Mouse (Mus musculus) heart, embryonic 15.5 days (tissue): ENCODE data around the gene Sipa1. TPM values are rescaled to one million over a fixed set of nuclear protein-coding genes. Genes with fewer than 3 reads are reported as not detected.

ENCODE experiments used
- ATAC-seq: fragments of 200-750 bp; cut with Nextera tagmentation; replicated peaks from 2 replicates; pipeline ENCODE4 v1.8.0; 2017; ENCODE audit warnings: low read depth, moderate TSS enrichment; ENCODE audit not compliant: insufficient number of reproducible peaks, insufficient read depth, low FRiP score
- H3K27ac ChIP-seq: fragments of 300-500 bp; sonication (generic); 2 replicates; pipeline ENCODE4 v1.5.1; 2015; ENCODE audit warnings: mild to moderate bottlenecking, inconsistent platforms
- H3K27me3 ChIP-seq: fragments of 300-500 bp; sonication (generic); 2 replicates; pipeline ENCODE4 v1.6.1; 2015; ENCODE audit warnings: inconsistent platforms
- H3K36me3 ChIP-seq: fragments of 300-500 bp; sonication (generic); 2 replicates; pipeline ENCODE4 v1.6.1; 2015; ENCODE audit warnings: mild to moderate bottlenecking, inconsistent platforms
- H3K4me1 ChIP-seq: fragments of 300-500 bp; sonication (generic); replicated peaks from 2 replicates; pipeline ENCODE4 v1.6.1; 2015; ENCODE audit warnings: inconsistent platforms
- H3K4me2 ChIP-seq: fragments of 300-500 bp; sonication (generic); 2 replicates; pipeline ENCODE4 v1.6.1; 2015; ENCODE audit warnings: inconsistent platforms, mild to moderate bottlenecking, moderate library complexity
- H3K4me3 ChIP-seq: fragments of 300-500 bp; sonication (generic); 2 replicates; pipeline ENCODE4 v1.5.1; 2015; ENCODE audit warnings: mild to moderate bottlenecking, inconsistent platforms
- H3K9ac ChIP-seq: fragments of 300-500 bp; sonication (generic); 2 replicates; pipeline ENCODE4 v1.6.1; 2015; ENCODE audit warnings: mild to moderate bottlenecking, inconsistent platforms
- H3K9me3 ChIP-seq: fragments of 300-500 bp; sonication (generic); replicated peaks from 2 replicates; pipeline ENCODE4 v1.6.1; 2016; ENCODE audit warnings: inconsistent platforms
- WGBS: fragments of 180-500 bp; shearing (Covaris S2); methylation state at CpG from one replicate; pipeline ENCODE4 v1.1.7; 2015; ENCODE audit warnings: mixed read lengths; 5-methylcytosine and 5-hydroxymethylcytosine counted together
- polyA plus RNA-seq: library from polyadenylated mRNA; unstranded; fragments of >200 nt; fragmentation: Nextera tagmentation; extraction: Ambion mirVana; gene quantifications from 2 replicates; pipeline ENCODE4 v1.2.1, GENCODE M21; 2015

Sipa1 gene
- polyA plus RNA-seq, 1 experiment from 2014 or later: 20.6 TPM

DNA sequence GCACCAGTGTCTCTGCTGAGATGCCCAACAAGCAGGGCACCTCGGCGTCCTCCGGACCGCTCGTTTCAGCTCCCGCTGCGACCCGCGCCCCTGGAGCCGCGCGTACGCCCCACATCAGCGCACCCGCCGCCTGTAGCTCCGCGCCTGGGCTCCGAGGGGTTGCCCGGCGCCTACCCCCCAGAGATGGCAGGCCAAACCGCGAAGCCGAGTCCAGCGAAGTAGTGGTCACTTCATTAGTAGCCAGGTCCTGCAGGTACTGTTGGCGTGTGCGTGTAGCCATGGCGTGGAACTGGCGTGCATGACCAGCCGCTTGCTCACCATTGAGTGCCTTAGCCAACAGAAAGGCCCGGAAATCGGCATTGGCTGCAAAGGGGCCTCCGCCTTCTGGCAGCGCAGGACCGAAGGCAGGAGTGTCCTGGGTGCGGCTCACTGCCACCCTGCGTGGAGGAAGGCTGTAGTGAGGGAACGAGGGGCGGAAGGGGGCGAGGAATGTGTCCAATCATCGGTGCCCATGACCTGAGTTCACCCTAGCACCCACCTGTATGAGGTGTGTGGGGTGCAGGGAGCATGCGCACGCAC is 8.7 kb downstream of the Sipa1 start:
- WGBS: 34% methylated on average over 43 of the region's 43 CpGs
- 0 out of 2 replicates have a peak, but pooled peaks have one; percentile 19 for ATAC-seq
- Histone ChIP-seq H3K4me1 (peaks cover 14% of the 10 kb centered on the region), H3K4me3 (peak overlapping the region; percentile 46), H3K9ac (no peak overlapping the region; the same call in 1 of the 2 replicates), H3K36me3 (peaks cover 42% of the 10 kb centered on the region), H3K27ac (no peak overlapping the region), H3K27me3 (peaks cover 19% of the 10 kb centered on the region), H3K4me2 (peak overlapping the region; percentile 68), H3K9me3 (no peaks in the 10 kb centered on the region)

DNA sequence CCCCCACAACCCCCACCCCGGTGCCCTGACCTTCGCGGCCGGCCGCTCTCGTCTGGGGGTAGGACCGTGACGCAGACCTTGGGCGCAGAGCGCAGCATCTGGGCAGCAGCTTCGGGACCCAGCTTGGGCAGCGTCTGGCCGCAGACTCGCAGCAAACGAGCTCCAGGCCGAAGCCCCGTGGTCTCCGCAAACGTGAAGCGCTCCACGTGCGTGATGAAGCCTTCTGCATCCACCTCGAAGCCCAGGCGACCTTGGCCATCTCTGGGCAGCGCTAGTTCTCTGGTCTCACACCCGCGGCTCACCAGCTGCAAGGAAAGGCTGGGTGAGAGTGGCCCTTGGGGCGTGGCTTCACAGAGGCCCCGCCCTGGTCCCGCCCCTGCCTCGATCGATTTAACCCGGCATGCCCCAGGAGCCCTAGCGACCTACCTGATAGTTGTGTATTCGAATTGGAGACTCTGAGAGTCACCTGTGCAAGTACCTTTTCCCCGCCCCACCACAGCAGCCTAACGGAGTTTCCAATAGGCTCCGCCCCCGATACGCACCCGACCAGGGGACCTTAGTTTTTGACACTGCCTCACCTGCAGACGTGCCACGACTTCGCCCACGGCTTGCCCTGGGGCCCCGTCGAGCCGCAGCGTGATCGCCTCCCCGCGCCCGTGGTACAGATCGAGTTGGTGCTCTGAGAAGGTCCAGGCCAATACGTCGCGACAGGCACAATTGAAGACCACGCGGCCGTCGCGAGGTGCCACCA is 9.4 kb downstream of the Sipa1 start:
- Histone ChIP-seq H3K4me1 (peaks cover 21% of the 10 kb centered on the region), H3K9ac (peak overlapping the region; percentile 9; the same call in 1 of the 2 replicates), H3K27me3 (peaks cover 19% of the 10 kb centered on the region), H3K27ac (no peak overlapping the region), H3K4me3 (peak overlapping the region; percentile 46), H3K4me2 (peak overlapping the region; percentile 68), H3K9me3 (no peaks in the 10 kb centered on the region), H3K36me3 (peaks cover 42% of the 10 kb centered on the region)
- no peak for ATAC-seq
- WGBS: 27% methylated on average over 62 of the region's 62 CpGs

DNA sequence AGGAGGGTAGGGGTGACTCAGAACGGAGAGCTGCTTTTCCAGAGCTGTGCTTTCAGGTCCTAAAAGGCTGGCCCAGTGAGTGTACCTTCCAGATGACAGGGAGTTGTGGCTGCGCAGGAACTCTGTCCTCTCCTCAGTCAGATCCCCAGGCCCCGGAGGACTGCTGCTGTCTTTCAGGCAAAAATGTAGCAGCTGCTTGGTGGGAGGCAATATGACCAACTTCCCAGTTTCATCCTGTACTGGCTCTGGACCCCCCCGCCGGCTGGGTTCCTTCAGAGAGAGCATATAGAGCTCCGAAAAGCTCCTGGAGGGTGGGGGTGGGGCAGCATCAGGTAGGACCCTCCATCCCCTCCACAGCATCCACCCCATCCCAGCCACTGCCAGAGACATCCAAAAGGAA is 10.9 kb downstream of the Sipa1 start:
- WGBS: 83% methylated on average over 6 of the region's 6 CpGs
- peaks cover 36% of the 10 kb centered on the region for H3K4me1 ChIP-seq
- H3K27me3 ChIP-seq: peaks cover 19% of the 10 kb centered on the region
- no peak overlapping the region for H3K27ac ChIP-seq
- H3K9ac ChIP-seq: no peak overlapping the region
- no peaks in the 10 kb centered on the region for H3K9me3 ChIP-seq
- H3K4me2 ChIP-seq: no peak overlapping the region
- H3K4me3 ChIP-seq: no peak overlapping the region
- peaks cover 47% of the 10 kb centered on the region for H3K36me3 ChIP-seq
- no peak for ATAC-seq

DNA sequence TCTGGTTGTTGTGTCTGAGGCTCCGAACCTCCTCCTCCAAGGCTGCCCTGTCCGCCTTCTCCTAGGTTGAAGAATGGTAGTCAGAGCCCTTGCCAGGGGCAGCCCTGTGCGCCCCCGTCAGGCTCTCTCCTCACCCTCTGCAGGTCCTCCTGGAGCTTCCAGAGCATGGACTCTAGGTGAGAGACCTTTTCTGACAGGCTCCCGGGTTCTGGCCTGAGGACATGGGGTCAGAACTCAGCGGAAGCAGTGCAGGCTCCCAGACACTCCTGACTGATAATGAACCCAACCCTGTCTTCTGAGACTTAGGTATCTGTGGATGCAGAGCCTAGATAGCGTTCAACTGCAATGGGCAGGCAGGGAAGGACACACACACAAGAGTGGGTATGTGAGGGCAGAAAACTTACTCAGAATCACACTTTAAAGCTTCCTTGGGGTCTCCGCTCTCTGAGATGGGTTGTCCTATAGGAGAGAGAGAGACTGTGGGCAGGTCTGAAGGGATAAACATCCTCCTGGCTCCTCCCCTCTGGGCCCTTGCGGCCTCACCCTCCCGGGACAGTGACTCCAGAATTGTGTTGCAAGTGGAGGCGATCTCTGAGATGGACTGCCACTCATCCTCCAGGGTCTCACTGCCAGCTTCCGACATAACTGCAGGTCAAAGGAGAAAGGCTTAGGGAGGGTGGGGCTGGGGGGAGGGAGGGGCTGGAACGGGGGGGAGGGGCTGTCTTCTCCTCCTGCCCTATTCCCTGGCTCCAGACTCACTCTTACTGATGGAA is 11.8 kb downstream of the Sipa1 start:
- ATAC-seq: no peak
- Histone ChIP-seq H3K36me3 (peaks cover 51% of the 10 kb centered on the region), H3K4me2 (no peak overlapping the region), H3K4me1 (peaks cover 36% of the 10 kb centered on the region), H3K9me3 (no peaks in the 10 kb centered on the region), H3K9ac (no peak overlapping the region), H3K4me3 (no peak overlapping the region), H3K27me3 (peaks cover 19% of the 10 kb centered on the region), H3K27ac (no peak overlapping the region)
- WGBS: 67% methylated on average over 13 of the region's 13 CpGs

DNA sequence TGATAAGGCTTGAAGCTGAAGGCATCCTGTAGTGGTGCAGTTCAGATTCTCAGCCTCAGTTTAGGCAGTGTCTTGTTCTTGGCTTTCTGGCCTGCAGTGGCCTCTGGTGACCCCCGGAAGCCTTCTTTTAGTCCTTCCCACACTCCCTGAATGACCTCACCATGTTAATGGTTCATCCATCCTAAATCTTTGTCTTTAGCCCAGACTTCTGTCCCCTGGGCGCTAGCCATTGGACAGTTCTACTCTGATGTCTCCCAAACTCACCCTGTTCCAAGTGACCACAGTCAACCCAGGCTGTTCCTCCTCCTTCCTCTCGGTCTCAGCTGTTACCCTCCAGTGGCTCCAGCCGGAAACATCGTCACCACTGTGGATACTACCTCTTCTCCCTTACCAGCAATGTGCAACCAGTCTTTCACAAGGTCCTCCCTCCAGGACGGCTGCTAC is 14.2 kb downstream of the Sipa1 start:
- WGBS: 52% methylated on average over 6 of the region's 6 CpGs
- H3K9ac ChIP-seq: peak overlapping the region; percentile 46
- H3K4me3 ChIP-seq: peak overlapping the region; percentile 41
- H3K4me1 ChIP-seq: peaks cover 27% of the 10 kb centered on the region
- H3K9me3 ChIP-seq: no peaks in the 10 kb centered on the region
- H3K27me3 ChIP-seq: peaks cover 5% of the 10 kb centered on the region; the same call in 1 of the 2 replicates
- ATAC-seq: peak; percentile 23
- H3K36me3 ChIP-seq: peaks cover 70% of the 10 kb centered on the region
- H3K27ac ChIP-seq: peak overlapping the region; percentile 86
- H3K4me2 ChIP-seq: peak overlapping the region; percentile 65

DNA sequence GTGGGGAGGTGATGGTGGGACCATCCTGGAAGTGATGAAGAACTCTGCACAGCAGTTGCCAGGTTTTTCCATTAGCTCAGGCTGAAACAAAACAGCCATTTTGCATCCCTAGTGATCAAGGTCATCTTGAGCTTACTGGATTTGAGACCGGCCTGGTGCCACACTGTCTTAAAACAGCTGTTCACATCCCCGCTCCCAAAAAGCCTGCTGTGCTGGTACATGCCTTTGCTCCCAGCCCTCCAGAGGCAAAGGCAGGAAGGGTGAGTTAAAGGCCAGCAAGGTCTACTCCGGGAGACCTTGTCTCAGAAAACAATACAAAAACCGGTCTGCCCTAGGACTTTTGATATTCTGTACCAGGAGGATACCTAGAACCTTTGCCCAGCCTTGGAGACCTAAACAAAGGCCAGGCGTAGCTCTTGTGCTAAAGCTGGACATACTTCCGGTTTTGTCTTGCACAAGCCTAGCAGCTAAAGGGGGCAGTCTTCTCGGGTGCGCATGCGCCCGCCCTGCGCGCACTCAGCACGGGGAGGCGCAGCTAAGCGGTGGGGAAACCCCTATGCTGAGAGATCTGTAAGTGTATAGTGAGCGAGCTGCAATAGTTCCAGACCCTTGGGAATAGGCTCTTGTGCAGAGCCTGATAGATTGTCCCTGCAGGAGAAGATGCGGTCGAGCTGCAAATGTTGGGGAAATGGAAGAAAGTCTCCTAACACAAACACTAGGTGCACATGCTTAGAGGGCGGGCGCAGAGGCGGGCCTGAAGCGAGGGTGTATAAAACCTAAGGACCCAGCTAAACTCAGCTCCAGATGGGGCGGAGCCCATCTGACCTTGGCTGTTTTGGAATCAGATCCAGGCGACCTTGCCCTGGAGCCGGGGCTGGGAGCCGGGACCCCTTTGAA is 14.9 kb downstream of the Sipa1 start:
- Histone ChIP-seq H3K36me3 (peaks cover 67% of the 10 kb centered on the region), H3K9me3 (no peaks in the 10 kb centered on the region)
- 10% methylated on average over 26 of the region's 26 CpGs for WGBS

DNA sequence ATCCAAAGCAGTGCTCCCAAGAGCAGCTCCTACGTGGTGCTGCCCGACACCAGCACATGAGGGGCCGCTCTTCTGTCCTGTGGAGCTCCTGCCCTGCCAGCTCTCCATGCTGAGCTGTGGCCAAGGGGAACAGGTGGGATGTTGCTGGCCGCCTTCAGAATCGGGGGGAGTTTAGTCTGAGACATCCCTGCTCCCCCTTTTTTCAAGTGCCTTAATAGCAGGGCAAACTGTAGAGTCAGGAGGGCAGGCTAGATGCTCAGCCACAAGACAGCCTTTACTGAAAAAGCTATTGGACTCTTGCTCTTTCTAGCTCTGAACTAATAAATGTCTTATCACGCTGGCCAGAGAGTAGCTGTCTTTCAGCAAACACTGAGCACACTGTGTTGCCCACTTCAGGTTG is 15.7 kb downstream of the Sipa1 start:
- Histone ChIP-seq H3K36me3 (peaks cover 67% of the 10 kb centered on the region), H3K9ac (no peak overlapping the region)

More for the DNA sequence above, 14.9 kb downstream of the Sipa1 start:
- H3K27me3 ChIP-seq: no peaks in the 10 kb centered on the region; the same call in 1 of the 2 replicates
- H3K4me2 ChIP-seq: peak overlapping the region; percentile 65
- peak; percentile 87 for ATAC-seq
- H3K27ac ChIP-seq: peak overlapping the region; percentile 86
- H3K4me1 ChIP-seq: peaks cover 21% of the 10 kb centered on the region
- peak overlapping the region; percentile 41 for H3K4me3 ChIP-seq
- H3K9ac ChIP-seq: peak overlapping the region; percentile 46

DNA sequence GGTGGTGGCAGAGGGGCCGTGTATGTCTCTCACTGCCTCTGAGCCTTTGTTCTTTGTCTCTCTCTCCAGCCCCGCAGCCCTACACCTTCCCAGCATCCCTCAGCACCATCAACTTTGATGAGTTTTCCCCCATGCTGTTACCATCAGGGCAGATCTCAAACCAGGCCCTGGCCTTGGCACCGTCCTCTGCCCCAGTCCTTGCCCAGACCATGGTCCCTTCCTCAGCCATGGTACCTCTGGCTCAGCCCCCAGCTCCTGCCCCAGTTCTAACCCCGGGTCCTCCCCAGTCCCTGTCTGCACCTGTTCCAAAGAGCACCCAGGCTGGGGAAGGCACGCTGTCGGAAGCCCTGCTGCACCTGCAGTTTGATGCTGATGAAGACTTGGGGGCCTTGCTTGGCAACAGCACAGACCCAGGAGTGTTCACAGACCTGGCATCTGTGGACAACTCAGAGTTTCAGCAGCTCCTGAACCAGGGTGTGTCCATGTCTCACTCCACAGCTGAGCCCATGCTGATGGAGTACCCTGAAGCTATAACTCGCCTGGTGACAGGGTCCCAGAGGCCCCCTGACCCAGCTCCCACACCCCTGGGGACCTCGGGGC is 16.7 kb downstream of the Sipa1 start:
- 87% methylated on average over 8 of the region's 8 CpGs for WGBS
- Histone ChIP-seq H3K27me3 (no peaks in the 10 kb centered on the region), H3K36me3 (peaks cover 68% of the 10 kb centered on the region)

More for the DNA sequence above, 15.7 kb downstream of the Sipa1 start:
- peaks cover 21% of the 10 kb centered on the region for H3K4me1 ChIP-seq
- 90% methylated on average over 6 of the region's 6 CpGs for WGBS
- no peaks in the 10 kb centered on the region for H3K27me3 ChIP-seq
- no peak overlapping the region for H3K4me3 ChIP-seq
- no peak for ATAC-seq
- H3K4me2 ChIP-seq: no peak overlapping the region
- H3K27ac ChIP-seq: peak overlapping the region; percentile 86
- no peaks in the 10 kb centered on the region for H3K9me3 ChIP-seq

DNA sequence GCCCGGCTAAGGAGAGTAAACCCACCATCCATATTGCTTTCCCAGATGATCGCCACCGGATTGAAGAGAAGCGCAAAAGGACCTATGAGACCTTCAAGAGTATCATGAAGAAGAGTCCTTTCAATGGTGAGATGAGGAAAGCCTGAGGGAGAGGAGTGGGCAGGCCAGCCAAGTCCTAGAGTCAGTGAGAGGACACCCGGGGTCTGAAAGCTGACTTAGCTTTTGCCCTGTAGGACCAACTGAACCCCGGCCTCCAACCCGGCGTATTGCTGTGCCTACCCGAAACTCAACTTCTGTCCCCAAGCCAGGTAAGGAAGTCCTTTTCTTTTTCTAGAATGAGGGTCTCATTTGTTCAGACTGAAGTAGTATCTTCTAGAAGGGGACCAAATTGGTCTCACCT is 18.2 kb downstream of the Sipa1 start:
- peaks cover 69% of the 10 kb centered on the region for H3K36me3 ChIP-seq
- WGBS: 98% methylated on average over 9 of the region's 9 CpGs

More for the DNA sequence above, 16.7 kb downstream of the Sipa1 start:
- Histone ChIP-seq H3K9me3 (no peaks in the 10 kb centered on the region), H3K4me3 (no peak overlapping the region), H3K27ac (no peak overlapping the region), H3K4me2 (no peak overlapping the region), H3K9ac (no peak overlapping the region), H3K4me1 (peaks cover 21% of the 10 kb centered on the region)
- no peak for ATAC-seq

DNA sequence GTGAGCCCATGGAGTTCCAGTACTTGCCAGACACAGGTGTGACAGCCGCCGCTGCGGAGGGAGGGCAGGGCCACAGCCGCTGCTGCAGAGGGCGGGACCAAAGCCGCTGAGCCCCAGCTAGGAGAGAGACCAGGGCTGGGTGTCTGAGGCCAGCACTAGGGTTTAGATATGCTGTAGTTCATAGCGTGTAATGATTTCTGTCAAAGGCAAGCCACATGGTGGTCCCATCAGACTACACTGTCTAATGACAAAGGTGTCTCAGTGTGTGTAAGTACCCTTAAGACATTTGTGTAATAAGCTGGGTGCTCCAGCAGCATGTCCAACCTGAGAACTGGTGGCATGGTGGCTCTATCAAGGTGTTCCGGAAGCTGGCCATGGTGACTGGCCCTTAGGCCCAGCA is 21.9 kb downstream of the Sipa1 start:
- H3K36me3 ChIP-seq: peaks cover 64% of the 10 kb centered on the region
- H3K27ac ChIP-seq: no peak overlapping the region
- H3K9ac ChIP-seq: no peak overlapping the region
- WGBS: 83% methylated on average over 8 of the region's 8 CpGs
- H3K27me3 ChIP-seq: no peaks in the 10 kb centered on the region
- H3K9me3 ChIP-seq: no peaks in the 10 kb centered on the region
- no peak for ATAC-seq
- H3K4me1 ChIP-seq: peaks cover 34% of the 10 kb centered on the region
- H3K4me3 ChIP-seq: no peak overlapping the region
- no peak overlapping the region for H3K4me2 ChIP-seq

More for the DNA sequence above, 18.2 kb downstream of the Sipa1 start:
- Histone ChIP-seq H3K27ac (no peak overlapping the region), H3K9ac (no peak overlapping the region), H3K4me3 (no peak overlapping the region), H3K27me3 (no peaks in the 10 kb centered on the region), H3K4me1 (peaks cover 29% of the 10 kb centered on the region), H3K9me3 (no peaks in the 10 kb centered on the region), H3K4me2 (no peak overlapping the region)
- ATAC-seq: no peak
